Mouse (Mus musculus) heart, embryonic 14.5 days (tissue): ENCODE results near the gene Washc4. TPM values are rescaled to one million over a fixed set of nuclear protein-coding genes. Genes with fewer than 3 reads are reported as not detected.

Source experiments
- ATAC-seq: fragments of 200-750 bp; cut with Nextera tagmentation; 2 replicates; pipeline ENCODE4 v1.8.0; 2017; ENCODE audit warnings: low read depth, moderate TSS enrichment; ENCODE audit not compliant: insufficient number of reproducible peaks, insufficient read depth, low FRiP score
- H3K27ac ChIP-seq, 2 experiments: fragments of 200-500 bp in 1 of 2; fragments of 300-500 bp in 1 of 2; sonication (generic) in 1 of 2; replicated peaks in 1 of 2; 2 replicates each; pipeline ENCODE4 v1.5.1; 2012 to 2014; ENCODE audit warnings: low read depth in 2 of 2, low read length in 2 of 2, control low read depth in 1 of 2, mild to moderate bottlenecking in 1 of 2, mixed read lengths in 1 of 2; ENCODE audit not compliant: control insufficient read depth in 1 of 2, insufficient read depth in 1 of 2
- H3K27me3 ChIP-seq: fragments of 300-500 bp; sonication (generic); 2 replicates; pipeline ENCODE4 v1.6.1; 2014; ENCODE audit warnings: mild to moderate bottlenecking, low read length, control low read depth; ENCODE audit not compliant: control insufficient read depth, insufficient read depth
- H3K36me3 ChIP-seq: fragments of 300-500 bp; sonication (generic); 2 replicates; pipeline ENCODE4 v1.6.1; 2014; ENCODE audit warnings: mild to moderate bottlenecking, control low read depth, low read length, mixed read lengths; ENCODE audit not compliant: control insufficient read depth, insufficient read depth
- H3K4me1 ChIP-seq, 2 experiments: fragments of 200-500 bp in 1 of 2; fragments of 300-500 bp in 1 of 2; sonication (generic) in 1 of 2; 2 replicates each; pipeline ENCODE4 v1.6.1; 2012 to 2014; ENCODE audit warnings: low read length in 2 of 2, control low read depth in 1 of 2, mixed read lengths in 1 of 2; ENCODE audit not compliant: control insufficient read depth in 2 of 2, insufficient read depth in 2 of 2
- H3K4me2 ChIP-seq: fragments of 300-500 bp; sonication (generic); 2 replicates; pipeline ENCODE4 v1.6.1; 2014; ENCODE audit warnings: mild to moderate bottlenecking, low read length
- H3K4me3 ChIP-seq, 2 experiments: fragments of 200-500 bp in 1 of 2; fragments of 300-500 bp in 1 of 2; sonication (generic) in 1 of 2; 2 replicates each; pipeline ENCODE4 v1.5.1; 2012 to 2014; ENCODE audit warnings: low read length in 2 of 2, mild to moderate bottlenecking in 2 of 2, control low read depth in 1 of 2, low read depth in 1 of 2, moderate library complexity in 1 of 2; ENCODE audit not compliant: control insufficient read depth in 1 of 2, insufficient read depth in 1 of 2
- H3K9ac ChIP-seq: fragments of 300-500 bp; sonication (generic); 2 replicates; pipeline ENCODE4 v1.6.1; 2014; ENCODE audit warnings: mild to moderate bottlenecking, low read length
- H3K9me3 ChIP-seq: fragments of 300-500 bp; sonication (generic); 2 replicates; pipeline ENCODE4 v1.6.1; 2016; ENCODE audit warnings: low read length, control low read depth; ENCODE audit not compliant: control insufficient read depth
- WGBS: fragments of 180-500 bp; shearing (Covaris S2); extraction: QIAGEN DNeasy Blood & Tissue Kit; methylation state at CpG from one replicate; pipeline ENCODE4 v1.1.7; 2014; 5-methylcytosine and 5-hydroxymethylcytosine counted together
- polyA plus RNA-seq: library from polyadenylated mRNA; unstranded; fragments of >200 nt; fragmentation: Nextera tagmentation; extraction: Ambion mirVana; gene quantifications from 2 replicates; pipeline ENCODE4 v1.2.1, GENCODE M21; 2014

The Washc4 gene
- polyA plus RNA-seq, 1 experiment from 2014 or later: 26.0 TPM

DNA sequence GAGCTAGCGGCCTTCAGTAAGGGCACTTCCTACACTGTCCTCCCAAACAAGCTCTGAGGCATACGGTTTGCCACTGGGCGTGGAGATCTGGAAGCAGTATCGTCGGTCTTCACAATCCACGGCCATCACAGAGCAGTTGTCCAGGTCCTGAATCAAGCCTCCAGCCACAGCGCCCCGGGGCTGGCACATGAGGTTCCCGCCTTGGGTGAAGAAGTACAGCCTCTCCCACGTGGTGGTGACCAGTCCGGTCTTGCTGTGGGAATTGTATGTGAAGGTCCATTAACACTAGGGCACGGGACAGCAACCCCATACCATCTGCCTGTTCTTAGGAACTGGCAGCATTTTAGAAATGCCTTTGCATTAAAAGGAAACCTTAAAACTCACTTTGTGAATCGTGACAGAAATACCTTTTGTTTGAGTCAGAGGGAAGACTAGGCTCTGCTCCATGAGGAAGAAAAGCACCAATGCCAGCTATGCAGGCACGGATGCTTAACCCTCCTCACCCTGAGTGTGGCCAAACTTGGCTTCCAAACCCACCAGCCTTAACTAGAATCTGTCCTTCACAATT is 69.2 kb downstream of the Washc4 start:
- no peaks in the 10 kb centered on the region for H3K9me3 ChIP-seq
- ATAC-seq: no peak
- no peak overlapping the region for H3K4me3 ChIP-seq
- H3K27me3 ChIP-seq: no peaks in the 10 kb centered on the region
- no peak overlapping the region for H3K9ac ChIP-seq
- H3K36me3 ChIP-seq: peaks cover 80% of the 10 kb centered on the region
- H3K27ac ChIP-seq: no peak overlapping the region
- H3K4me2 ChIP-seq: no peak overlapping the region
- peaks cover under 1 to 5% of the 10 kb centered on the region in 2 experiments; a peak in 1 of 4 replicates for H3K4me1 ChIP-seq
- 91% methylated on average over 14 of the region's 14 CpGs for WGBS

DNA sequence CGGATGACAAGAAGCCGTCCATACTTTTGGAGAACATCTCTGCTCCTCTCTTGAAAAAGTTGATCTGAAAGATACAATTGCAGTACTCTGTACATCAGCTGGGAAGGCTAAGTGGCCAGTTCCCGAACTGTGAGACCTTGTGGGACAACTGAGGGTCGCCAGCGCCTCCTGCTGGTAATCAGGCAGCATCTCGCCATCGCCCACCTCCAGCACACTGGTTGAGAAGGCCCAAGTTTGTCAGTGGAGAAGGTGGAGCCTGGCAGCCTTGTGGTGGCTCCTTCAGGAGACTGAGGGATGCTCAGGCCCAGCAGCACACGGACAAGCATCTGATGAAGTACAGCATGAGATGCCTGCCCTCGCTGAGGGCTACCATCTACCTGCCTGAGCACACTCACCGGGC is 73.8 kb downstream of the Washc4 start:
- no peak overlapping the region for H3K4me2 ChIP-seq
- WGBS: 61% methylated on average over 10 of the region's 10 CpGs
- H3K27ac ChIP-seq: no peak overlapping the region
- no peak overlapping the region for H3K9ac ChIP-seq
- no peaks in the 10 kb centered on the region for H3K9me3 ChIP-seq
- ATAC-seq: no peak
- peaks cover 70% of the 10 kb centered on the region for H3K36me3 ChIP-seq
- H3K27me3 ChIP-seq: no peaks in the 10 kb centered on the region
- H3K4me1 ChIP-seq: peaks cover 2 to 5% of the 10 kb centered on the region in 2 experiments; a peak in 1 of 4 replicates
- H3K4me3 ChIP-seq: no peak overlapping the region

DNA sequence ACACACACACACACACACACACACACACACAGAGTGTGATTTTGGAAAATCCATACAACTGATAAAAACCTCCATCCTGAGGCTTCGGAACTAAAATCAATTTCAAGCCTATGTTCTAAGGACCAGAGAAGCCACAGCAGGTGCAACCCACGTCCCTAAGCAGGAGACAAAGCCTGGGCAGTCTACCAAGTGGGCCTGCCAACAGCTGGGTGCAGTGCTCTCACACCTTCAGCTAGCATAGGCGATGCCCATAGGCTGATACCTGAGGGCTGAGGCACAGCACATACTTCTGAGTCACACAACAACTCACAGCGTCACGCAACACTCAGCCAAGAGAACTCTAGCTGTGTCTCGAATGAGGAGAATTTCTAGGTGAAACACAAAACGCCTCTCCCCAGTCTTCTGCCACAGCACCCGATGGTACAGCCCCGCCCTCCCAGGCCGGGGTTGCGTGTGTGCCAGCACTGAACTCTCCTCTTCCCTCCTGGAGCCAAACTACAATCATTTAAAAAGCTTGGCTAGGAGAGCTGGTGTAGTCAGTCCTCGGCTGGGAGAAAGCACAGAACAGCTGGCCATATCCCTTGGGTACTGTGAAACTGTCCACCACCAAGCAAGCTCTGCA is 75.4 kb downstream of the Washc4 start:
- no peak overlapping the region for H3K27ac ChIP-seq
- ATAC-seq: no peak
- no peak overlapping the region for H3K4me3 ChIP-seq
- no peaks in the 10 kb centered on the region for H3K27me3 ChIP-seq
- H3K4me1 ChIP-seq: peaks cover 2 to 5% of the 10 kb centered on the region in 2 experiments; a peak in 1 of 4 replicates
- H3K4me2 ChIP-seq: no peak overlapping the region
- 84% methylated on average over 12 of the region's 12 CpGs for WGBS
- H3K9ac ChIP-seq: no peak overlapping the region
- H3K36me3 ChIP-seq: peaks cover 65% of the 10 kb centered on the region
- no peaks in the 10 kb centered on the region for H3K9me3 ChIP-seq

DNA sequence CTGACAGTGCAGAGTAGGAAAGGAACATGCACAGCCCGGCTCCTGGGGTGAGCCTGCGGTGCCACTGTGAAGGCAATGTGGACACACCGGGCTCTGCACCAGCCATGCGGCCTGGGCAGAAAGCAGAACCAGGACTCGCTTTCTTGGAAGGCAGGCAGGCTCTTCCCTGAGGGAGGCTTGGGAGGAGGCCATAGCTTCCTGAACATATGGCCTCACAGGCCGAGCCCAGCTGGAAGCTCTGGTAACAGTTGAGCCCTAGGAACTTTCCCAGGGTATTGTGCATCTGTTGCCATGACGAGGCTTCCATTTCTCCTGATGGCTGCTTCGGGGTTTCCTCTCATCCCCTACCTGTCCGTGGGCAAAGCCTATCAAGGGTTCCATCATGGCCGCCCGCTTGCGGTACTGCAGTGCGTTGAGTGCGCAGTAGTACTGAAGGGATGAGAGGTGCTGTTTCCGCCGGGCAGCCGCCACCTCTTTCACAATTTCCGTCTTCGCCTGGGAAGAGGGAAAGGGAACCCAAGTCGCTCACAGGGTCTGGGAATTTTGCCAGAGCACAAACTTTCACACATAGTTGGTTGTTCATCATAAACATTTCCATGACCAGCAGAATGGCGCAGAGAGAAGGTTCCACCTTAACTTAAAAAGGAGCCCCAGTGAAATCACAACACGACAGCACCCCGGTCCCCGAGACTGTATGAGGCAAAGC is 77.0 kb downstream of the Washc4 start:
- Histone ChIP-seq H3K27me3 (no peaks in the 10 kb centered on the region), H3K9me3 (no peaks in the 10 kb centered on the region), H3K4me1 (peaks cover 0 to 2% of the 10 kb centered on the region in 2 experiments; a peak in 1 of 4 replicates), H3K36me3 (peaks cover 72% of the 10 kb centered on the region), H3K4me3 (no peak overlapping the region), H3K4me2 (no peak overlapping the region), H3K9ac (no peak overlapping the region), H3K27ac (no peak overlapping the region)
- no peak for ATAC-seq
- WGBS: 93% methylated on average over 24 of the region's 24 CpGs

DNA sequence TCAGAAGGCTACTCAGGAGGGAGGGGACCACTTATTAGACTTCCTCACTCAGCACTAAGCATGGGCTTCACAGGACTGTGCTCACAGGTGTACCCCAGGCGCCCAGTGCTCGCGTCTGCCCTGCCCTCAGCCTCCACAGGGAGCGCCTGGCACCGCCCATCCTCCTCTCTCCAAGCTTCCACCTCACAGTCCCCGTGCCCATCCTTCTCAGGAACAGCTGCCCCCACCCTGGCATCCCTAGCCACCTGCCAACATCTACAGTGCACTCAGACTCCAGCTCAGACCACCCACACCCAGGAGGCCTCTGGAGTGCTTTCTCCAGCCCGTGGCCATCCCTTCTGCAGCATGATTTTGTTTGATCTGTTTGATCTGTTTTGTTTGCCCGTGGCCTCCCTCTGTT is 80.5 kb downstream of the Washc4 start:
- Histone ChIP-seq H3K27ac (no peak overlapping the region), H3K36me3 (peaks cover 78% of the 10 kb centered on the region), H3K9ac (no peak overlapping the region), H3K27me3 (no peaks in the 10 kb centered on the region), H3K9me3 (no peaks in the 10 kb centered on the region), H3K4me3 (no peak overlapping the region), H3K4me2 (no peak overlapping the region), H3K4me1 (no peaks in the 10 kb centered on the region)
- 79% methylated on average over 8 of the region's 8 CpGs for WGBS
- ATAC-seq: no peak

DNA sequence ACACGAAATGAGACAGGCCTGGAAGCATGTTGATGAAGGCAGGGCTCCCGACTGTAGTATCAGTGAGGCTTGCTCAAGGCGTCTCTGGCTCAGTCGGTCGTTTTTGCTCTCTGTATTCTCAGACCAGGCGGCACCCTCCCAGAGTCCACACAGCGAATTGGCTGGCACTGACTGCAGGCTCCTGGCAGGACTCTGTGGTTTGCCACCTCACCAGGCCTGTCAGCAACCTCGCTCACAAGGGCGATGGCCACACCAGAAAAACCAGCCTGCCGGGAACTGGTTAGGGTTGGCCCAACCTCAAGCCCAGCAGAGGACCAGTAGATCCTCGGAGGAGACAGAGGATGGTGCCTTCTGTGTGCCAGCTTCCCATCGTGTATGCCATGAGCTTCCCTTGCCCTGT is 81.3 kb downstream of the Washc4 start:
- Histone ChIP-seq H3K27ac (no peak overlapping the region), H3K27me3 (no peaks in the 10 kb centered on the region), H3K4me1 (no peaks in the 10 kb centered on the region), H3K4me3 (no peak overlapping the region), H3K36me3 (peaks cover 79% of the 10 kb centered on the region), H3K9me3 (no peaks in the 10 kb centered on the region), H3K9ac (no peak overlapping the region), H3K4me2 (no peak overlapping the region)
- no peak for ATAC-seq
- WGBS: 89% methylated on average over 12 of the region's 12 CpGs

DNA sequence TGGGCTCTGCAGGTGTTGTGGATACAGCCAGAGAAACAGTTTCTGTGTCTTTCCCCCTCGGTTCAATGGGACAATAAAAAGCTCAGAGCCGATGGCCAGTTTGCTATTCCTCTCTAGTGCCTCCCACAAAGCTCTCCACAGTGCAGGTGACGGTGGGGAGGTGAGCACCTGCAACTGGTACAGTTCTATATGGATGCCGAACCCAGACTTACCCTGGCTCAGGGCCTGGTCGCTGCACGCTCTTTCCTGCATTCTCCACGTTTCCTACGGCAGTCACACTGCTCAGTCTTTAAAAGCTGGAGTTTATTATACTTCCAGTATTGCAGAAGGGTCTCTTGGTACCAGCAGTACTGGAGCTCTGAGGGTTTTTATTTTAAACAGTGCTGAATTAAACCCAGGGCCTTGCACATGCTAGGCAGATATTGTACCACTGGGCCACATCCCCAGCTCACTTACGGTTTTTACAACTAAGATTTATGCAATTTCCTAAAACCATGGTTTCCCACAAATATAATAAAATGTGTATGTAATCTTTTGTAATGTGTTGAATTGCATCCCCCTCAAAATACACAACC is 83.6 kb downstream of the Washc4 start:
- H3K36me3 ChIP-seq: peaks cover 66% of the 10 kb centered on the region
- H3K4me3 ChIP-seq: no peak overlapping the region
- H3K27me3 ChIP-seq: no peaks in the 10 kb centered on the region
- no peak overlapping the region for H3K9ac ChIP-seq
- no peak overlapping the region for H3K4me2 ChIP-seq
- no peak overlapping the region for H3K27ac ChIP-seq
- peaks cover 0 to 9% of the 10 kb centered on the region in 2 experiments; a peak in 1 of 4 replicates for H3K4me1 ChIP-seq
- H3K9me3 ChIP-seq: no peaks in the 10 kb centered on the region
- ATAC-seq: no peak
- 92% methylated on average over 9 of the region's 9 CpGs for WGBS
